Mouse (Mus musculus): ENCODE results near the gene Lipk. TPM values are rescaled to one million over a fixed set of nuclear protein-coding genes. Genes with fewer than 3 reads are reported as not detected.

Lipk gene
- 0.33 TPM for polyA plus RNA-seq (2014; fragmentation: Illumina TruSeq; extraction: RNeasy Lipid Tissue Mini Kit (QIAGEN cat#74804); ENCODE audit: low replicate concordance)

DNA sequence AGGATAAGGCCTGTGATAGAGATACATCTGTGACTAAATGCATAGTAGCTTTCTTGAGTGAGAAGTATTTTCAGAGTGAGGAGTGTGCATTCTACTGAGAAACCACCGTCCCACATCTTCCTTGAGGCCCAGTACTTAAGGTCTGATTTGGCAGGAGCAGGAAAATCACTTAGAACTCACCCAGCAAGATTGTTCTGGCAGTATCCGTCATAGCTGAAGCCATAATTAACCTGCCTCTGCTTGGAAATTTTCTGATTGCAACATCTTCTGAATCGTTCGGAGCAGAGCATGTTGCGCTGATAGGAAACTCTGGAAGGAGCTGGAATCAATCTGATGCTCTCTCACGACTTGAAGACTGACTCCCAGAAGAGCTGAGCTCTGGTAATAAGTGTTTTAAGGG, at the start of gene Lipk:
Gene Lipk (plus strand): TSS at position 289 of the 400 bp plus-strand sequence.

DNA sequence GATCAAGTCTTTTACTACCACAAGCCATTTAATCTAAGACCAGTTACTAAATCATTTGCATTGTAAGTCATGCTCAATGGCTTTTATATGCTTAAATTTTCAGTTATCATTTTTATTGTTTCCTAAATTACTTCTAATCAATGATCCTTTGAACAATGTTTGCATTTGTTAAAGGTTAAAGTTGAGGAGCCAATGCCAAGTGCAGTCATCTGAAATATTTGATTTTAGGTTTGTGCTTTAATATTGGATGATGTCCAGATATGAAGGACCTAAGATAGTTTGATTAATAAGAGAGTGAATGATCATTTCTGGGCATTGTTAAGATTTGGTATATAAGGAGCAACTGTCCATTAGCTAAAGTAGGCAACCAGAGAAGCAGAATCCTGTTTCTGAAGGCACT, 47.2 kb upstream of the Lipk start, which contains the start of gene Lipf:
Gene Lipf (plus strand): TSS at position 301 of the 400 bp plus-strand sequence.

DNA sequence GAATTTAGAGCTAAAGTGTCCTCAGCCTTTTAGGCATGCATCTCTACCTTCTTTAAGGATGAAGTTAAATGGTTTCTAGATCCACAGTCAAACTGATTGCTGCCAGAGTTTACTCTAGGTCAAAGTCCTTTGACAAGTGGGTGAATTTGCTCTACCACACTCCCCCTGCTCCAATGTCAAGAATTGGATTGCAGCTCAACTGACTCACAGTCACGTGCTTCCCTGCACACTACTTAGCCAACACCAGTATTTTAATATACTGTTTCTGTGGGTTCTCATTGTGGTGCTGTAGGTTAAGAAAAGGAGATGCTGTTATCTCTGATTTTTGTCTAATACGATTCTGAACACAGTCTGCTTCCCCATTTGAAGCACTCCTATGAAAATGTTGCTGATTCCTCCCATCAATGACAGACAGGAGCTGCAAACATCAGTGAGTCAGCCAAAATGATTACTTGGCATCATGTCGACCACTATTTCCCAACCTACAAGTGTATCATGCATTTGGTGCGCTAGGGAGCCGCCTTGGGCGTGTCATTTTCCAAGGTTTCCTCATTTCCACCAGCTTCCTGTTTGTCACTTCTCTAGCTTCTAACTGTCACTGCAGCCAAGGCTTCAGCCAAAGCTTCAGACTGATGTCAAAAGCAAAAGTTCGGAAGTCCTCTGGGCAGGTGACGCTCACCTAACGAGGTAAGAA, 58.8 kb downstream of the Lipk start, which contains the start of gene Lipn:
Gene Lipn (plus strand): TSS at position 580 of the 694 bp plus-strand sequence.

Other genes with a start within 250 kb of the Lipk start
- gene Lipo3, start 246.3 kb upstream of the Lipk start, polyA plus RNA-seq (2014; fragmentation: Illumina TruSeq; extraction: RNeasy Lipid Tissue Mini Kit (QIAGEN cat#74804); ENCODE audit: low replicate concordance): 50.6 TPM
- gene Lipo1, start 220.8 kb upstream of the Lipk start, polyA plus RNA-seq (2014; fragmentation: Illumina TruSeq; extraction: RNeasy Lipid Tissue Mini Kit (QIAGEN cat#74804); ENCODE audit: low replicate concordance): not detected
- not detected for gene Lipf, start 47.1 kb upstream of the Lipk start, polyA plus RNA-seq (2014; fragmentation: Illumina TruSeq; extraction: RNeasy Lipid Tissue Mini Kit (QIAGEN cat#74804); ENCODE audit: low replicate concordance)
- gene Lipn, start 59.1 kb downstream of the Lipk start, polyA plus RNA-seq (2014; fragmentation: Illumina TruSeq; extraction: RNeasy Lipid Tissue Mini Kit (QIAGEN cat#74804); ENCODE audit: low replicate concordance): not detected
- gene Lipm, start 92.6 kb downstream of the Lipk start, polyA plus RNA-seq (2014; fragmentation: Illumina TruSeq; extraction: RNeasy Lipid Tissue Mini Kit (QIAGEN cat#74804); ENCODE audit: low replicate concordance): not detected
- gene Ankrd22, start 157.8 kb downstream of the Lipk start, polyA plus RNA-seq (2014; fragmentation: Illumina TruSeq; extraction: RNeasy Lipid Tissue Mini Kit (QIAGEN cat#74804); ENCODE audit: low replicate concordance): not detected
- gene Stambpl1, start 183.9 kb downstream of the Lipk start, polyA plus RNA-seq (2014; fragmentation: Illumina TruSeq; extraction: RNeasy Lipid Tissue Mini Kit (QIAGEN cat#74804); ENCODE audit: low replicate concordance): 16.1 TPM
- gene Acta2, start 247.3 kb downstream of the Lipk start, polyA plus RNA-seq (2014; fragmentation: Illumina TruSeq; extraction: RNeasy Lipid Tissue Mini Kit (QIAGEN cat#74804); ENCODE audit: low replicate concordance): 33.7 TPM

Measured in small intestine, adult 10 weeks (tissue).